Mouse (Mus musculus) lung, postnatal 0 days (tissue): ENCODE results near the gene Hist1h2bm. TPM values are rescaled to one million over a fixed set of nuclear protein-coding genes. Genes with fewer than 3 reads are reported as not detected.
"Not testable (repeated sequence)": the region's sequence is repeated elsewhere in the genome, so short reads cannot be mapped to it uniquely, and the experiment has no call there.

Experiments
- ATAC-seq: fragments of 200-750 bp; cut with Nextera tagmentation; 2 replicates; pipeline ENCODE4 v1.8.0; 2017; ENCODE audit warnings: moderate library complexity
- DNase-seq: peaks from one replicate; pipeline ENCODE4 v3.0.0-alpha.2; 2016; ENCODE audit warnings: low spot score
- H3K27ac ChIP-seq: fragments of 300-500 bp; sonication (generic); 2 replicates; pipeline ENCODE4 v1.5.1; 2014; ENCODE audit warnings: antibody characterized with exemption, mild to moderate bottlenecking, low read length, mixed read lengths
- H3K27me3 ChIP-seq: fragments of 300-500 bp; sonication (generic); replicated peaks from 2 replicates; pipeline ENCODE4 v1.6.1; 2014; ENCODE audit warnings: low read length, mixed read lengths; ENCODE audit not compliant: insufficient read depth
- H3K36me3 ChIP-seq: fragments of 300-500 bp; sonication (generic); 2 replicates; pipeline ENCODE4 v1.6.1; 2014; ENCODE audit warnings: low read length, mixed read lengths; ENCODE audit not compliant: insufficient read depth
- H3K4me1 ChIP-seq: fragments of 300-500 bp; sonication (generic); 2 replicates; pipeline ENCODE4 v1.6.1; 2014; ENCODE audit warnings: antibody characterized with exemption, low read depth, low read length, mixed read lengths; ENCODE audit not compliant: insufficient read depth
- H3K4me2 ChIP-seq: fragments of 300-500 bp; sonication (generic); replicated peaks from 2 replicates; pipeline ENCODE4 v1.6.1; 2014; ENCODE audit warnings: low read depth, mild to moderate bottlenecking, low read length, moderate library complexity, mixed read lengths
- H3K4me3 ChIP-seq: fragments of 300-500 bp; sonication (generic); 2 replicates; pipeline ENCODE4 v1.5.1; 2014; ENCODE audit warnings: low read depth, low read length
- H3K9ac ChIP-seq: fragments of 300-500 bp; sonication (generic); replicated peaks from 2 replicates; pipeline ENCODE4 v1.6.1; 2014; ENCODE audit warnings: low read depth, mild to moderate bottlenecking
- H3K9me3 ChIP-seq: fragments of 300-500 bp; sonication (generic); 2 replicates; pipeline ENCODE4 v1.6.1; 2016; ENCODE audit warnings: low read length, mixed read lengths
- CTCF ChIP-seq: IDR thresholded peaks from 2 replicates; pipeline ENCODE4 v1.5.1; 2016; ENCODE audit warnings: antibody characterized with exemption, mild to moderate bottlenecking
- EP300 ChIP-seq: IDR thresholded peaks from 2 replicates; pipeline ENCODE4 v1.6.1; 2016; ENCODE audit warnings: antibody characterized with exemption, mild to moderate bottlenecking, control low read depth
- WGBS: fragments of 180-500 bp; shearing (Covaris S2); extraction: QIAGEN DNeasy Blood & Tissue Kit; methylation state at CpG from one replicate; pipeline ENCODE4 v1.1.7; 2014; 5-methylcytosine and 5-hydroxymethylcytosine counted together
- polyA plus RNA-seq: library from polyadenylated mRNA; unstranded; fragments of >200 nt; fragmentation: Nextera tagmentation; extraction: Ambion mirVana; gene quantifications from 2 replicates; pipeline ENCODE4 v1.2.1, GENCODE M21; 2015

The Hist1h2bm gene
- polyA plus RNA-seq, 1 experiment from 2014 or later: 0.66 TPM

GRCm38 (mm10) chr13:21729544-21729943, 7.7 kb downstream of the Hist1h2bm start:
- WGBS: 40% methylated on average over 1 of the region's 1 CpGs
- ATAC-seq: no peak
- no peaks in the 10 kb centered on the region for H3K9me3 ChIP-seq
- H3K4me3 ChIP-seq: no peak overlapping the region
- no peak for DNase-seq
- H3K4me2 ChIP-seq: no peak overlapping the region
- H3K27me3 ChIP-seq: no peaks in the 10 kb centered on the region
- no peak overlapping the region for H3K27ac ChIP-seq
- H3K36me3 ChIP-seq: no peaks in the 10 kb centered on the region
- no peak for TF ChIP-seq CTCF
- no peak for TF ChIP-seq EP300
- H3K4me1 ChIP-seq: no peaks in the 10 kb centered on the region
- no peak overlapping the region for H3K9ac ChIP-seq

GRCm38 (mm10) chr13:21733466-21733865, 11.6 kb downstream of the Hist1h2bm start:
- Histone ChIP-seq H3K9me3 (no peaks in the 10 kb centered on the region), H3K27ac (no peak overlapping the region), H3K9ac (no peak overlapping the region), H3K4me3 (no peak overlapping the region), H3K4me1 (no peaks in the 10 kb centered on the region), H3K4me2 (no peak overlapping the region), H3K27me3 (no peaks in the 10 kb centered on the region), H3K36me3 (no peaks in the 10 kb centered on the region)
- TF ChIP-seq EP300 (no peak), CTCF (peak; percentile 18; the same call in 1 of the 2 replicates)
- no peak for ATAC-seq
- WGBS: 77% methylated on average over 5 of the region's 5 CpGs
- no peak for DNase-seq

DNA sequence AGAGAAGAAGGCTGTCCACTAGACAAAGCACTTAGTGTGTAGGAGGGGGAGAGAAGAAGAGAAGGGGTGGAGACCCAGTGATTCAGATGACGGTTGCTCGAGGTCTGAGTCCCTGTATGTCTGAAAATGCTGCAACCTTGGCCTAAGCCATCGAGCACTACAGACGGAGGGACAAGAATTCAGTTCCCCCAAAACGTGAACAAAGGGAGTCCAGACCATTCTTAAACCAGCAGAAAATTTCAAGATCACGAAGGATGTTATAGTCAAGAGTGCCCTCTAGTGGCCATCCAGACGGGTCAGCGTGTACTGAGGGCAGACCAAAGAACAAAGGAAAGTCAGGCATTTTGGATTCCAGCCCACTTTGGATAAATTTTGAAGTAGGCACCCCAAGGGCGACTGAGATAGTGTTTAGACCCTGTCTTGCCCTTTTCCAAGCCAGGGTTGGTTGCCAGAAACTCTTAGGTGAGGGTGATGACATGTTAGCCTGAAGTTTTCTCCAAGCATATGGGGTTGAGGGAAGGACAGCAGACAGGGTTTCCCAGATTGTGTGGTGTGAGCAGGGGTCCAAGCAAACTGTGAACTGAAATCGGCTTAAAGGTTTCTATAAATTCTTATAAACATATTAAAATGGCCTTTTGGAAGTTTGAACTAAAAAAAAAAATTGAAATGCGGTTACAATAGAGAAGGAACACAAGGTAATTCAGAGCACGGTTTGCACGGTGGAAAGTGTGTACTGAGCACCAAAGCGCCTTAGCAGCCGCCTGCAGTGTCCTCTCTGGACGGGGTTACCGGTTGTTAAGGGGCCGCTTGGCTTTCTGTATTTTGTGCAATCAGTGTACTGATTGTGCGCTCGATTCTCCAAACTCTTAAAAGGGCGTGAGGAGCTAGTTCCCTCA, 12.4 kb downstream of the Hist1h2bm start:
- 1% methylated on average over 21 of the region's 21 CpGs for WGBS
- Histone ChIP-seq H3K36me3 (no peaks in the 10 kb centered on the region), H3K9ac (no peak overlapping the region; the same call in 1 of the 2 replicates), H3K4me1 (no peaks in the 10 kb centered on the region), H3K27me3 (no peaks in the 10 kb centered on the region), H3K4me2 (peak overlapping the region; percentile 61), H3K27ac (0 out of 2 replicates have a peak overlapping the region, but pooled peaks have one; percentile 4), H3K9me3 (no peaks in the 10 kb centered on the region), H3K4me3 (peak overlapping the region; percentile 47)
- TF ChIP-seq EP300 (no peak), CTCF (peak; percentile 92)
- DNase-seq: peak; percentile 95
- peak; percentile 81 for ATAC-seq

DNA sequence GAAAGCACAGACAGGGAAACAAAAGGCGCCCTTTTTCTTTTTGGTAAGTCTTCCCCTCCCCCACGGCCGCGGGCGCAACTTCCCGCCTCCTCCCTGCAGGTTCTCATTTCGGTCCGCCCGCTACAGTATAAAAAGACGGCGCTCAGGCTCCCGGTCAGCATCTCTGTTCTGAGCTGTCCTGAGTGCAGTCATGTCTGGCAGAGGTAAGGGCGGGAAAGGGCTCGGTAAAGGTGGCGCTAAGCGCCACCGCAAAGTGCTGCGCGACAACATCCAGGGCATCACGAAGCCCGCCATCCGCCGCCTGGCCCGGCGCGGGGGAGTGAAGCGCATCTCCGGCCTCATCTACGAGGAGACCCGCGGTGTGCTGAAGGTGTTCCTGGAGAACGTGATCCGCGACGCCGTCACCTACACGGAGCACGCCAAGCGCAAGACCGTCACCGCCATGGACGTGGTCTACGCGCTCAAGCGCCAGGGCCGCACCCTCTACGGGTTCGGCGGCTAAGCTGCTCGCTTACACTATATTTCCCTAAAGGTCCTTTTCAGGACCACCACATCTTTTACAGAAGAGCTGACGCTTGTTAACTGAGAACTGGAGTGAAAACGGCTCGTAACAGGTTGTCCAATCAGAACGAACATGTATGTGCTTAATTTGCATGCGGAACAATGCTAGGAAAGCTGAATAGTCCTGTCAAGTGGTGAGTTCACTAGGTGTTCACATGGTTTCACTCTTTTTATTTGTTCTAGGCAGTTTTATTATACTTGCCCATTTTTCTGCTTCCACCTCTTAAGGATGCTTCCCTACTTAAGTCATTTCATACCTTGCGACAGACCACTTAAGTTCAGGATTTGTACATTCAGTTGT, 13.3 kb downstream of the Hist1h2bm start, which contains the start of gene Hist1h4j:
Hist1h4j (plus strand) TSS at position 159 of the 862 bp plus-strand sequence.
- peak within 1 kb of the TSS; percentile 75 for H3K27ac ChIP-seq
- not testable (repeated sequence) for H3K9me3 ChIP-seq, H3K27me3 ChIP-seq, H3K4me1 ChIP-seq, H3K36me3 ChIP-seq
- H3K4me2 ChIP-seq: peak within 1 kb of the TSS; percentile 61
- ATAC-seq (peak; percentile 85), DNase-seq (peak; percentile 84)
- under 1% methylated on average over 39 of the region's 56 CpGs for WGBS
- H3K9ac ChIP-seq: peak within 1 kb of the TSS; percentile 2; the same call in 1 of the 2 replicates
- peak within 1 kb of the TSS; percentile 47 for H3K4me3 ChIP-seq

GRCm38 (mm10) chr13:21745006-21745405, 23.2 kb downstream of the Hist1h2bm start:
- H3K9ac ChIP-seq: no peak overlapping the region
- H3K9me3 ChIP-seq: no peaks in the 10 kb centered on the region
- TF ChIP-seq CTCF (no peak), EP300 (no peak)
- 51% methylated on average over 1 of the region's 1 CpGs for WGBS
- ATAC-seq (no peak), DNase-seq (no peak)
- H3K36me3 ChIP-seq: no peaks in the 10 kb centered on the region
- H3K27me3 ChIP-seq: no peaks in the 10 kb centered on the region
- no peak overlapping the region for H3K27ac ChIP-seq
- no peak overlapping the region for H3K4me2 ChIP-seq
- H3K4me3 ChIP-seq: no peak overlapping the region
- H3K4me1 ChIP-seq: peaks cover 7% of the 10 kb centered on the region; the same call in 1 of the 2 replicates
